Mouse (Mus musculus): ENCODE measurements around the gene Slc5a6. TPM values are rescaled to one million over a fixed set of nuclear protein-coding genes. Genes with fewer than 3 reads are reported as not detected.
A peak's percentile ranks its signal among the peaks of the same experiment; 100 is the strongest.

Slc5a6 gene
- total RNA-seq (2021), result 1 to 10 TPM; 2.9 to 3.5 TPM
- long read RNA-seq, experiment 1, partial matches to known transcripts, result 0 of 8 reads
- long read RNA-seq, experiment 1, other reads (novel, unspliced or antisense), result 5 of 8 reads
- long read RNA-seq, experiment 2, partial matches to known transcripts, result 0 of 4 reads
- long read RNA-seq, experiment 2, other reads (novel, unspliced or antisense), result 2 of 4 reads

GRCm38 (mm10) chr5:31048763-31049641 is at the start of gene Slc5a6:
TSS of gene Slc5a6 (minus strand) at chr5:31048924.
- DNase-seq, result no peak

GRCm38 (mm10) chr5:31095711-31096480 is 47.2 kb upstream of the Slc5a6 start:
- no peak for DNase-seq

GRCm38 (mm10) chr5:31094799-31095691 is 46.3 kb upstream of the Slc5a6 start:
- DNase-seq, result peak; percentile 51

GRCm38 (mm10) chr5:31094100-31094798 is 45.5 kb upstream of the Slc5a6 start:
- DNase-seq, result no peak

GRCm38 (mm10) chr5:31093151-31094041 is 44.7 kb upstream of the Slc5a6 start:
- peak; percentile 30 for DNase-seq

- no peak for DNase-seq
Observed at GRCm38 (mm10) chr5:31092231-31092975, 43.7 kb upstream of the Slc5a6 start.

GRCm38 (mm10) chr5:31087131-31087530 is 38.4 kb upstream of the Slc5a6 start:
- no peak for DNase-seq

GRCm38 (mm10) chr5:31086606-31087005 is 37.9 kb upstream of the Slc5a6 start:
- no peak for DNase-seq

GRCm38 (mm10) chr5:31083949-31084348 is 35.2 kb upstream of the Slc5a6 start:
- no peak for DNase-seq

- no peak for DNase-seq
Observed at GRCm38 (mm10) chr5:31082935-31083625, 34.4 kb upstream of the Slc5a6 start.

GRCm38 (mm10) chr5:31082355-31082754 is 33.6 kb upstream of the Slc5a6 start:
- peak; percentile 72 for DNase-seq

- no peak for DNase-seq
Observed at GRCm38 (mm10) chr5:31081386-31081785, 32.7 kb upstream of the Slc5a6 start.

GRCm38 (mm10) chr5:31080795-31081164 is 32.1 kb upstream of the Slc5a6 start:
- DNase-seq, result no peak

GRCm38 (mm10) chr5:31080059-31080794 is 31.5 kb upstream of the Slc5a6 start:
- no peak for DNase-seq

GRCm38 (mm10) chr5:31076346-31076745 is 27.6 kb upstream of the Slc5a6 start:
- no peak for DNase-seq

GRCm38 (mm10) chr5:31073176-31073575 is 24.5 kb upstream of the Slc5a6 start:
- DNase-seq, result no peak

- no peak for DNase-seq
Observed at GRCm38 (mm10) chr5:31071821-31072220, 23.1 kb upstream of the Slc5a6 start.

- DNase-seq, result no peak
Observed at GRCm38 (mm10) chr5:31071059-31071458, 22.3 kb upstream of the Slc5a6 start.

All from gastrocnemius, postnatal 10 days (tissue).